Mouse (Mus musculus): ENCODE measurements around the gene Etv6.

DNA sequence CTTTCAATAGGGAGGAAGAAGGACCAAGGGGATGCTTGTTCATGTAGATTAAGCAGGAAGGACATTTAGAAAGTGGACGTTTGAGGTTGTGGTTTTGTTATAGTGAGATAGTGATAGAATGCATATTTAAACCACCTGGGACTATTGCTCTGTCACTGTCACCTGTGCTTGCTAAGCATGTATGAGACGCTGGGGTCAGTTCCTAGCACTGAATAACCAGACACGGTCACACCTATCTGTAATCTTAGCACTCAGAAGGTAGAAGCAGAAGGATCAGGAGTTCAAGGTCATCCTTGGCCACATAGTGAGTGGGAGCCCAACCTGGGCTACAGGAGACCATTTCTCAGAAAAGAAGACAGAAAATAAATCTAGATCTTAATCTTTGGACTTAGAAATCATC lies 100.8 kb downstream of the Etv6 start:
- TF ChIP-seq CTCF (IDR thresholded peaks at IDR 0.05) (no peak), POLR2A (IDR thresholded peaks at IDR 0.05; ENCODE audit: insufficient read depth, low read depth, low read length) (no peak), EP300 (IDR thresholded peaks at IDR 0.05; ENCODE audit: insufficient read depth, low read depth, low read length) (no peak)

All from heart, adult 2 months (tissue).